Mouse (Mus musculus) macrophage (primary cell): ENCODE data around the gene Trafd1. TPM values are rescaled to one million over a fixed set of nuclear protein-coding genes. Genes with fewer than 3 reads are reported as not detected.
"Not testable (repeated sequence)": the region's sequence is repeated elsewhere in the genome, so short reads cannot be mapped to it uniquely, and the experiment has no call there.

Experiments used
- H3K27ac ChIP-seq: fragments of 350-480 bp; formaldehyde crosslinking; 2 replicates; pipeline ENCODE4 v1.9.0; 2021
- H3K36me3 ChIP-seq: fragments of 350-480 bp; formaldehyde crosslinking; 2 replicates; pipeline ENCODE4 v1.9.0; 2021; ENCODE audit errors: inconsistent target
- H3K4me3 ChIP-seq: fragments of 350-480 bp; formaldehyde crosslinking; 2 replicates; pipeline ENCODE4 v1.9.0; 2021; ENCODE audit errors: inconsistent target
- H3K79me2 ChIP-seq: fragments of 350-480 bp; formaldehyde crosslinking; 2 replicates; pipeline ENCODE4 v1.9.0; 2021; ENCODE audit errors: inconsistent target
- WGBS: methylation state at CpG from one replicate; pipeline ENCODE4 v1.1.7; 2026; ENCODE audit warnings: inconsistent platforms; ENCODE audit not compliant: missing documents; 5-methylcytosine and 5-hydroxymethylcytosine counted together
- polyA plus RNA-seq: library from polyadenylated mRNA; stranded (reverse); fragments of 250-400 nt; gene quantifications from 3 replicates; pipeline ENCODE4 v1.2.4, GENCODE M21; 2018; ENCODE audit warnings: inconsistent platforms

Gene Trafd1
- polyA plus RNA-seq, 1 experiment from 2014 or later: 148 TPM

GRCm38 (mm10) chr5:121330154-121330816 lies 55.1 kb downstream of the Trafd1 start:
- H3K36me3 ChIP-seq: peaks cover 54% of the 10 kb centered on the region
- H3K27ac ChIP-seq: peak overlapping the region; percentile 39
- peak overlapping the region; percentile 32 for H3K4me3 ChIP-seq
- 67% methylated on average over 1 of the region's 19 CpGs for WGBS
- H3K79me2 ChIP-seq: not testable (repeated sequence)

- no peaks in the 10 kb centered on the region for H3K79me2 ChIP-seq
Measured at GRCm38 (mm10) chr5:121329333-121330058, 55.9 kb downstream of the Trafd1 start.

DNA sequence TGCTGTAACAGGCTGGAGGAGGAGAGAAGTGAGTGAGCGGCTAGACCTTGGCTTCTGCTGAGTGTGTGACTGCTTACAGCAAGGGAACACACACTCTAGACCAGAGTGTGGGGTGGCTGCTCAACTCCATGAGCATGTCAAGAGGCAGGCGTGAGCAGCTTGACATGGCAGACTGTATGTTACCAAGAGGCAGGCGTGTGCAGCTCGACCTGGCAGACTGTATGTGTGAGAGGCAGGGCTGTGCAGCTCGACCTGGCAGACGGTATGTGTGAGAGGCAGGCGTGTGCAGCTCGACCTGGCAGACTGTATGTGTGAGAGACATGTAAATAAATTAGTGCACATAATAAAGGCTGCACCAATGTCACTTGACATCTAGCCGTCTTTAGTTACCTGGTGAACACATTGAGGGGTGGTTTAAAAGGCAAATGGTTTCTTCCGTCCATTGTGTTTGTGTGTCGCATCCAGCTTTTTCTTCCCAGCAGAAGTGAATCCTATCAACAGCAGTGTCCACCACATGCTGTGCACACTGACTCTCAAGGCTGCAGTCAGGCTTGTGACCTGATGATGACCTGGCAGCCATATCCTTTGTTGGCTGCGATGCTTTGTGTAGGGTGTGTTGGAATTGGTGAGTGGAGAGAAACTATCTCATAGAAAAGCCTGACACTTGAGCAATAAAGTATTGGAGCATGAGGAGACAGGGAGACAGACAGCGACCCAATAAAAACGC lies 59.2 kb downstream of the Trafd1 start:
- peaks cover 60% of the 10 kb centered on the region for H3K36me3 ChIP-seq
- 96% methylated on average over 14 of the region's 14 CpGs for WGBS

More at GRCm38 (mm10) chr5:121329333-121330058, 55.9 kb downstream of the Trafd1 start:
- peak overlapping the region; percentile 39 for H3K27ac ChIP-seq
- peak overlapping the region; percentile 32 for H3K4me3 ChIP-seq
- peaks cover 57% of the 10 kb centered on the region for H3K36me3 ChIP-seq
- WGBS: 63% methylated on average over 11 of the region's 11 CpGs

More for the DNA sequence above, 59.2 kb downstream of the Trafd1 start:
- Histone ChIP-seq H3K27ac (no peak overlapping the region), H3K79me2 (no peaks in the 10 kb centered on the region), H3K4me3 (no peak overlapping the region)

Other genes with a start within 250 kb of the Trafd1 start
- gene Ptpn11, start 194.2 kb downstream of the Trafd1 start, polyA plus RNA-seq: 29.4 to 39.8 TPM (median 36.3 TPM) in 3 replicates
- gene Rpl6, start 181.2 kb downstream of the Trafd1 start, polyA plus RNA-seq: 531 to 859 TPM (median 846 TPM) in 3 replicates
- gene Hectd4, start 165.4 kb downstream of the Trafd1 start, polyA plus RNA-seq: 5.9 to 7.2 TPM (median 7.2 TPM) in 3 replicates
- gene Naa25, start 12.3 kb upstream of the Trafd1 start, polyA plus RNA-seq: 15.3 to 23.7 TPM (median 17.0 TPM) in 3 replicates
- 0.81 to 1.9 TPM (median 1.5 TPM) in 3 replicates for gene Tmem116, start 66.3 kb upstream of the Trafd1 start, polyA plus RNA-seq
- 327 to 388 TPM (median 342 TPM) in 3 replicates for gene Erp29, start 66.9 kb upstream of the Trafd1 start, polyA plus RNA-seq
- not detected in 3 replicates for gene Adam1b, start 117.8 kb upstream of the Trafd1 start, polyA plus RNA-seq
- 0.40 to 1.5 TPM (median 0.95 TPM) in 3 replicates for gene Adam1a, start 159.8 kb upstream of the Trafd1 start, polyA plus RNA-seq
- gene Gm42878, start 159.8 kb upstream of the Trafd1 start, polyA plus RNA-seq: 0.11 to 0.26 TPM in 2 of 3 replicates, not detected in the other
- 51.6 to 103 TPM (median 67.2 TPM) in 3 replicates for gene Mapkapk5, start 160.3 kb upstream of the Trafd1 start, polyA plus RNA-seq
- gene Aldh2, start 208.2 kb upstream of the Trafd1 start, polyA plus RNA-seq: 566 to 1,134 TPM (median 980 TPM) in 3 replicates
- 6.2 to 10.9 TPM (median 7.4 TPM) in 3 replicates for gene Acad12, start 233.3 kb upstream of the Trafd1 start, polyA plus RNA-seq